Mouse (Mus musculus): ENCODE measurements at regions not wholly inside any gene's neighbourhood (a gene's known extent, or its start where the extent isn't known, plus 50 kb on each side); places are given as distances from the start of the nearest gene placed in this dataset.

GRCm38 (mm10) chr14:102925769-102926443 lies 56.5 kb downstream of the Kctd12 start:
- DNase-seq (ENCODE audit: low read depth, low spot score), result no peak

- no peak for DNase-seq (ENCODE audit: low read depth, low spot score)
Measured at GRCm38 (mm10) chr14:102924674-102925073, 57.8 kb downstream of the Kctd12 start.

GRCm38 (mm10) chr14:102922496-102922993 lies 59.9 kb downstream of the Kctd12 start:
- no peak for DNase-seq (ENCODE audit: low read depth, low spot score)

GRCm38 (mm10) chr14:102920415-102920814 lies 62.0 kb downstream of the Kctd12 start:
- DNase-seq (ENCODE audit: low read depth, low spot score), result no peak

GRCm38 (mm10) chr14:102919261-102919801 lies 63.1 kb downstream of the Kctd12 start:
- no peak for DNase-seq (ENCODE audit: low read depth, low spot score)

GRCm38 (mm10) chr14:102917929-102918328 lies 64.5 kb downstream of the Kctd12 start:
- DNase-seq (ENCODE audit: low read depth, low spot score), result no peak

- no peak for DNase-seq (ENCODE audit: low read depth, low spot score)
Measured at GRCm38 (mm10) chr14:102915918-102916317, 66.5 kb downstream of the Kctd12 start.

- DNase-seq (ENCODE audit: low read depth, low spot score), result no peak
Measured at GRCm38 (mm10) chr14:102911582-102911981, 70.9 kb downstream of the Kctd12 start.

GRCm38 (mm10) chr14:102908990-102909389 lies 73.4 kb downstream of the Kctd12 start:
- no peak for DNase-seq (ENCODE audit: low read depth, low spot score)

GRCm38 (mm10) chr14:102907411-102908103 lies 74.9 kb downstream of the Kctd12 start:
- no peak for DNase-seq (ENCODE audit: low read depth, low spot score)

- DNase-seq (ENCODE audit: low read depth, low spot score), result no peak
Measured at GRCm38 (mm10) chr14:102906826-102907225, 75.6 kb downstream of the Kctd12 start.

- DNase-seq (ENCODE audit: low read depth, low spot score), result no peak
Measured at GRCm38 (mm10) chr14:102906286-102906685, 76.2 kb downstream of the Kctd12 start.

GRCm38 (mm10) chr14:102902906-102903305 lies 79.5 kb downstream of the Kctd12 start:
- no peak for DNase-seq (ENCODE audit: low read depth, low spot score)

- DNase-seq (ENCODE audit: low read depth, low spot score), result no peak
Measured at GRCm38 (mm10) chr14:102902236-102902635, 80.2 kb downstream of the Kctd12 start.

GRCm38 (mm10) chr14:102898445-102898844 lies 84.0 kb downstream of the Kctd12 start:
- DNase-seq (ENCODE audit: low read depth, low spot score), result no peak

GRCm38 (mm10) chr14:102897039-102897438 lies 85.4 kb downstream of the Kctd12 start:
- no peak for DNase-seq (ENCODE audit: low read depth, low spot score)

GRCm38 (mm10) chr14:102896527-102896926 lies 85.9 kb downstream of the Kctd12 start:
- DNase-seq (ENCODE audit: low read depth, low spot score), result no peak

- no peak for DNase-seq (ENCODE audit: low read depth, low spot score)
Measured at GRCm38 (mm10) chr14:102893241-102893640, 89.2 kb downstream of the Kctd12 start.

GRCm38 (mm10) chr14:102891552-102891951 lies 90.9 kb downstream of the Kctd12 start:
- peak; percentile 6 for DNase-seq (ENCODE audit: low read depth, low spot score)

- no peak for DNase-seq (ENCODE audit: low read depth, low spot score)
Measured at GRCm38 (mm10) chr14:102885240-102885598, 97.2 kb downstream of the Kctd12 start.

GRCm38 (mm10) chr14:102884539-102885239 lies 97.7 kb downstream of the Kctd12 start:
- DNase-seq (ENCODE audit: low read depth, low spot score), result no peak
